Mouse (Mus musculus) ES-CJ7 (cell line): ENCODE results near the gene Siah1a.

Experiments used
- DNase-seq: peaks from one replicate; pipeline ENCODE4 v3.0.0; 2011; ENCODE audit warnings: low read depth, low spot score

Gene Siah1a

GRCm38 (mm10) chr8:86745221-86745934 lies at the start of gene Siah1a, which contains the start of gene Gm10638:
TSS of gene Siah1a (minus strand) at chr8:86745934.
TSS of gene Gm10638 (plus strand) at chr8:86745699.
- DNase-seq = peak; percentile 63

- DNase-seq = no peak
Observed at GRCm38 (mm10) chr8:86794716-86795115, 49.0 kb upstream of the Siah1a start.

DNA sequence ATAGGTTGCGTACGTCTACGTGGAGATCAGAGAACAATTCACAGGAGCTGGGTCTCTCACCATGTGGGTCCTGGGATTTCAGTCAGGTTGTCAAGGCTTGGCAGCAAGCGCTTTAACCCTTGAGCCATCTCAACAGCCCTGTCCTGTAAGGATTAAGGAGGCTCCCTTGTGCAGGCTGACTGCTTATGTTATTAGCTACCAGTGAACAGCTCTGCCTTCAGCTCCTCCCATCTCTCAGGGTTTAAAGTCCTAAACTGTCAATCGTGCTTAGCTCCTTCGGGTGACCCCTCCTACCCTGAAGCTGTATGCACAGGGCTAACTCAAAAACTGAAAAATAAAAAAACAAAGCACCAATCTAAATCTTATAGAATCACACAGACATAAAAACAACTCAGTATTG lies 45.8 kb upstream of the Siah1a start:
- DNase-seq = no peak

- DNase-seq = no peak
Observed at GRCm38 (mm10) chr8:86789576-86789975, 43.8 kb upstream of the Siah1a start.

GRCm38 (mm10) chr8:86787891-86788420 lies 42.2 kb upstream of the Siah1a start:
- DNase-seq = no peak

- peak; percentile 78 for DNase-seq
Observed at GRCm38 (mm10) chr8:86786498-86786897, 40.8 kb upstream of the Siah1a start.

- DNase-seq = no peak
Observed at GRCm38 (mm10) chr8:86781094-86781493, 35.4 kb upstream of the Siah1a start.

GRCm38 (mm10) chr8:86779207-86779606 lies 33.5 kb upstream of the Siah1a start:
- DNase-seq = no peak

DNA sequence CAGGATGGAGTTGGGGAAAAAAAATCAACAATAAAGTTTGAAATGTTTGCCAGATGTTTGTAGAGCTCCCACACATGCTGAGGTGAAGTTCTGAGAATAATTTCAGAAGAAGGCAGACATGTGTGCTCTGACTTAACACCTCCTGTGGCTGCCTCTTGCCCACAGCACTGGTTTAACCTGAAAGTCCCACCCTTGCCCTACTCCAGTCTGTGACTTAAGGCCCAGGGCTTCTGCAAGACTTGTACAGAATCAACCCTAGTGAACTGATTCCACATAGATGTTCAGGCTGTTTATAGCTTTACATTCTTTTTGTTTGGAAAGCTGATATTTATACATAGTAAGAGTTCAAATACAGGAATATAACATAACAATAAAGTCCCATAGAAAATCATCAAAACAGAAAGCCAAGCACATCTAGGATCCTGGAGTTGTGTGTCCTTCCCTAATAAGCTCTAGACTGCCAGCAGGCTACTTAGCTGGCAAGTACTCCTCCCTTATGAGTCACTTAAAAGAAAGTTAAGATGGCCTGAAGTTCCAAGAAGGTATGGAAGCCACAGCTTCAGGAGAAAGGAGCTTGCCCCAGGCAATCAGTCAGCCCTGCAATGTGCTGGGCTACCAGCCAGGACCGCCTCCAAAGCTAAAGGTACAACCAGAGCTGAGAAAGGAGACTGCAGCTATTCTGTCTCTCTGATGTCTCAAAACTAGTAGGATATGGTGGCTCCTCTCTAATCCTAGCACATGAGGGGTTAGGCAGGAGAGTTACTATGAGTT lies 24.4 kb upstream of the Siah1a start:
- no peak for DNase-seq

GRCm38 (mm10) chr8:86768499-86768898 lies 22.8 kb upstream of the Siah1a start:
- no peak for DNase-seq

DNA sequence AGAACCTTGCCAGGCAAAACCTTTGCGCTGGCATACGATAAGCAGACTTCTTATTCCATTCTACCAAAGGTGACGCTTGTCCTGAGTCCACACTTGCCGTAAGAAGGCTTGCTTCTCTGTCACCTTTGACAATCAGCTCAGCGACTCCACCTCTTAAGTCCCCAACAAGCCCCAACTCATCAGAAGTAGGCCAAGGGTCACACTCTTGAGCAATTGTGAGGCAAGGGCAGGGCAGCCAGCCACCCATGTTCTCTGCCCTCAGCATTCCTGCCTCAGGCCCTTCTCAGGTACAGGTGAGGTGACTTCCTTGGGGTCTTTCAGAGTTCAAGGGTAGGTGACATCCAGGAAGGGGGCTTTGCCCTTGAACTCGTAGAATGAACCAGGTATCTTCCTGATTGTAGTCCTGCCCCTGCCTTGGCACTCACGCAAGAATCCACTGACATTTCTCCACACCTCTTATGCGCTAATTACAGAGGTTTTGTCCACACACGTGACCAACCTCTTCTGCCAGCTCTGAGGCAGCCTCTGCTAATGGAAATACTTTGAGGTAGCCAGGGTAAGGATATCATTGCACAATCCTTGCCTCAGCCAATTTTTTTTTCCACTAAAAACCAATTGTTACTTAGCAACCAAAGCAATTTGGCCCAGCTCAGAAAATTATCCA lies 20.9 kb upstream of the Siah1a start:
- DNase-seq = peak; percentile 27

DNA sequence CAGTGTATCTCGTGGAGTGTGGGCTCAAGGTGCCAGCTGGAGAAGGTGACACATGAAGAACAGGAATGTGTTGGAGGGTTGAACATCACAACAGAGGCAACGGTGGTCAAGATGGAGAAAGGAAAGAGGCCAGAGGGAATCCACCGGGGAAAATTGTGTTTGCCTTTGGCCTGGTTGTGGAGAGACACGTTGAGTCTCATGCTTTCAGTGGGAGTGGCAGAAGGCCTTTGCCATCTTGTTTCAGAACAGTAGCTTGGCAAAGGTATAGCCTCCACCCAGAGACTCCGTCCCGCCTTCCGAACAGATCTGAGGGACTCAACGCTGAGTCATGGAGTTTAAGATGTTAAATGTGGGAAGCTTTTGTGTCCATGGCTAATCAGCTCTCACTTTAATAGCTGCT lies 19.9 kb upstream of the Siah1a start:
- DNase-seq = no peak

DNA sequence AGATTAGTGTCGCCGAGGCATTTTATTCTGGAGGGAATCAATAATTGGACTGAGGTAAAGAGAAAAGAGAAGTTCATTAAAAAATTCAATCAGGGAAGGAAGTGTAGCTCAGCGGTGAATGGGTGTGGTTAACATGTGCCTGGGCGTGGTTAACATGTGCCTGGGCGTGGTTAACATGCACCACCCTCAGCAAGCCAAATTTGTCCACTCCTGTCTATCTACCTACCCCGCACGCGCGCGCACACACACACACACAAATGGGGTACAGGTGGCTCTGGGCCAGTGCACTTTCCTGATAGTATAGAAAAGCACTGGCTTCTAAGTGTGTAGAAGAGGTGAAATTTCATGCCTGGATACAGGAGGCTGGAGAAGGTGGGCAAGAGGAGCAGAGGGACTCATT lies 19.4 kb upstream of the Siah1a start:
- peak; percentile 63 for DNase-seq

DNA sequence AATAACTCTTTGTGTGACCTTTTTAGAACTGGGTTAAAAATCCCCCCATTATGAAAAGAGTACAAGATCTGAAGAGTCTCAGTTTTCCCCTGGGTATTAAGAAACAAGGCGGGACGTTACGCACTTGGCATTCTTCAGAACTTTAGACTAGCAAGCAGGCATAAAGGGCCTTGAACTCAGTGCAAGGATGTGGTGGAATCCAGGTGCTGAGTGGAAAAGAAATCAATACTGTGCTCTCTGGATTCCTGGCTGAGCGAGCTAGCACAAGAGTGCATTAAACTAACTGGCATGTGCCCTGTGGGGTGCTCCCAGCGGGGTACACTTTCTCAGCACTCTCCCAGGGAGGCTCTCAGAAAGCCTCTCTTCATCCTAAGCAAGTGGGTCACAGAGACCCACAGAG lies 17.1 kb upstream of the Siah1a start:
- no peak for DNase-seq

DNA sequence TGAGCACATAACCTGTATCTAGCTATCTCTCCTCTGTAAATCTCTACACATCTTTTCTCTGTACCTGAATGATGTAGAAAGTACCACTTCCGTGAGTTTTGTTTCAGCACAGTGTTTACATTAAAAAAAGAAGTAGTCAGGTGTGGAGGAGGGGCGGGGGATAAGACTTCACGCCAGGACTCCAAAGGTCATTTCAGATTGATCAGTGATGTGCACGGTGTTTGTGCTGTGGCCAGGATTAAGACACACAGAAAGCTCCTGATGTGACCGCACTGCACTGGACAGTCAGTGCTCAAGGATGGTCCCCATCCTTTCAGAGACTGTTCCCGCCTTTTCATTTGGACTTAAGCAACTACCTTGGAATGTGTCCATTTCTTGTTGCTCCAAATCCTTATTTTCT lies 15.0 kb upstream of the Siah1a start:
- DNase-seq = no peak

- no peak for DNase-seq
Observed at GRCm38 (mm10) chr8:86759090-86759491, 13.4 kb upstream of the Siah1a start.

GRCm38 (mm10) chr8:86758651-86759050 lies 12.9 kb upstream of the Siah1a start:
- DNase-seq = no peak

DNA sequence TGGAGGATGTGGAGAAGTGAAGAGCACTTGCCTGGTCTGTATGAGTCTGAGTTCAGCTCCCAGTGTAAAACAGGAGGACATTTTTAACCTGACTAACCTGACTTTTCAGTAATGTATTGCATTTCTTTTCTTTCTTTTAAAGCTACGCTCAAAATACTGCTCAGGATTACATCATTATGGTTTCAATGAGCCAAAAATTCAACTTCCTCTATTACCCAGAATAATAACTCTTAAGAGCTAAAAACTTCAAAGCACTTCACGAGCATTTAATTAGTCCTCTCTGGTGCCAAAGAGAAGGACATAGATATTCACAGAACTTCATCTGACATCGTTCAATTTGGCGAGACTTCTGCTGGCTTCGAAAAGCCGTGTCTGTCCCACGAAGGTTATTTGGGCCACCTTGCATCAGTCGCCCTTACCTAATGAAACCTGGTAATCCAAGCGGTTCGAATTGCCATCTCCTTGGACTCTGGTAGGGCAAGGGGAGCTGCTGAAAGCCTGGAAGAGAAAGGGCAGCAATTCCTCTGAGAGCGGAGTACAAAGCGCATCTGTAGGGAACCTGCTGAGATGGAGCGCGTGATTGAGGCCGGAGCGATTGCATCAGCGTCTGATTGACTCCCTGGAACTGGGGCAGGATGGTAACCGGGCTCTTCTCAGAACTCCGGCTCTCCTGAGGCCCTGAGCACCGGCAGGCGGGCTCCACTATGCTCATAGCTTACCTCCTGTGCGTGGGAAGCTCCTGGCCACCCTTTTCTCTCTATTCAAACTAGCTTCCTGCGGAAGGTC lies 11.4 kb upstream of the Siah1a start:
- DNase-seq = peak; percentile 84

- DNase-seq = no peak
Observed at GRCm38 (mm10) chr8:86749842-86750241, 4.1 kb upstream of the Siah1a start.

GRCm38 (mm10) chr8:86746511-86746910 lies 777 bp upstream of the Siah1a start:
- no peak for DNase-seq

DNA sequence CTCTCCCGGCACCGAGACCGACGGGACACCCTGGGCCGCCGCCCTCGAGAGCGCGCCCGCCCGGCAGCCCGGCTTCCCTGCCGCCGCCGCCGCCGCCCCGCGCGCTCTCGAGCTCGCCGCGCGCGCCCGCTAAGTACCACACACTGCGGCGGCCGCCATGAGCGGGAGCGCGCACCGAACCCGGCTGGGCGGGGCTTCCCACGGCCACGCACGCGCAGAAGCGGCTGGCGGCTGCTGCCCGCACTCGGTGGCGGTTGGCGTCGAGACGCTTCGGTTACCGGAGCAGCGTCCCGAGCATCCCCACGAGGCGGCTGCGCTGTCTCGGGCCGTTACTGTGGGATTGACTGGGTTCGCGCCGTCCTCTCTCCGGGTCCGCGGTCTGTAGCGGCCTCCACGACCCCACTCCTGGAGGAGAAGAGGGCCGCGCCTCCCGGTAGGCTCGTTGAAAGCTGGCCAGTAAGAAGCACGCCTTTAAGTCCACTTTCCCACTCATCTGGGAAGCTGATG lies 254 bp upstream of the Siah1a start:
- peak; percentile 86 for DNase-seq
